Mouse (Mus musculus): Measurements from ENCODE around the gene Alox5.

GRCm38 (mm10) chr6:116405243-116405642 lies 55.7 kb downstream of the Alox5 start:
- TF ChIP-seq POLR2A (IDR thresholded peaks at IDR 0.05; ENCODE audit: borderline replicate concordance, control insufficient read depth, low read depth, low read length) (no peak), CTCF (IDR thresholded peaks at IDR 0.05; ENCODE audit: control insufficient read depth, insufficient read depth, low read length) (no peak)
